Mouse (Mus musculus): ENCODE results near the gene Pga5. TPM values are rescaled to one million over a fixed set of nuclear protein-coding genes. Genes with fewer than 3 reads are reported as not detected.

Pga5 gene
- total and polyA plus RNA-seq, 3 experiments: not detected

DNA sequence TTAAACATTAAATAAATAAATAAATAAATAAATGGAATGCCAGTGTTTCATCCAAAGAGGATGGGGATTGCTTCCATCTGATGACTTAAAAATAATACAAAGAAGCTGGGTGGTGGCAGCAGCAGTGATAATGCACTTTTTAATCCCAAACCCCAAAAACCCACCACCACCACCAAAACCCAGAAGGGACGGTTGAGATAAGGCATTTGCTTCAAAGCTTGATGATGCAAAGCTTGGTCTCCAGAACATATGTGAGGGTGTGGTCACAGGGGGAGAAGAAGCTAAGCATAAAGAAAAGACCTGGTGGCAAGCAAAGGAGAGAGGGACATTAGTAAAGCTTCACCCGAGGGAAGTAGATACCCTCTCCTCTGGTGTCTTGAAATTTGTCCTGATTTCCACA lies 16.0 kb downstream of the Pga5 start:
- intact Hi-C loops (cut with DNase I): no loop called here
- Histone ChIP-seq H3K36me3 (ENCODE audit: control insufficient read depth, insufficient read depth, low read length) (no peaks in the 10 kb centered on the region), H3K4me3 (no peak overlapping the region), H3K9ac (ENCODE audit: low read depth, low read length) (no peak overlapping the region), H3K79me2 (replicated peaks; ENCODE audit: control insufficient read depth, insufficient read depth, low read length) (no peaks in the 10 kb centered on the region), H3K27ac (no peak overlapping the region), H3K27me3 (ENCODE audit: control insufficient read depth, insufficient read depth, low read length) (no peaks in the 10 kb centered on the region), H3K4me1 (ENCODE audit: control insufficient read depth, insufficient read depth, low read length) (no peaks in the 10 kb centered on the region)
- no peak for DNase-seq
- WGBS: 74% methylated on average over 2 of the region's 2 CpGs
- TF ChIP-seq CTCF (IDR thresholded peaks at IDR 0.05) (no peak), POLR2A (IDR thresholded peaks at IDR 0.05; ENCODE audit: insufficient read depth, low read depth, low read length) (no peak), EP300 (IDR thresholded peaks at IDR 0.05; ENCODE audit: insufficient read depth, low read depth, low read length) (no peak)

DNA sequence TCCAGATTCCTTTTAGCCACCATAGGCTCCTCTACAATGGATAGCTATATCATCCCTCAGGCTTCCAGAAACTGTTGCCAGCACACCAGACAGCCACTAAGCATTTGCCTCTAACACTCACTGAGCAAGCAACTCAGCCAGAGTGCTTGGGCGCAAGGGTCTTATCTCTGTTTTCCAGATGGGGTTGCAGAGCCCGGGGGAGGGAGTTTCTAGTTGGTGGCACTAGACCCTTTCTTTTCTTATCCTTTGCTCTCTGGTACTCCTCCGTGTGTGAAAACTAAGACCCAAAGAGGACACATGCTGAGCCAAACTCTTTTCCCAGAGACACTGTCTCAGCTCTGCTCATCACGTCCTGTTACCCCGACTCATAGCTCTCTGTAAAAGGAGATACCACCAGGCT lies 16.5 kb downstream of the Pga5 start:
- no peaks in the 10 kb centered on the region for H3K36me3 ChIP-seq (ENCODE audit: control insufficient read depth, insufficient read depth, low read length)
- H3K27ac ChIP-seq: no peak overlapping the region
- H3K79me2 ChIP-seq (replicated peaks; ENCODE audit: control insufficient read depth, insufficient read depth, low read length): no peaks in the 10 kb centered on the region
- 43% methylated on average over 5 of the region's 5 CpGs for WGBS
- DNase-seq: no peak
- no peaks in the 10 kb centered on the region for H3K4me1 ChIP-seq (ENCODE audit: control insufficient read depth, insufficient read depth, low read length)
- intact Hi-C loops (cut with DNase I): no loop called here
- no peaks in the 10 kb centered on the region for H3K27me3 ChIP-seq (ENCODE audit: control insufficient read depth, insufficient read depth, low read length)
- no peak overlapping the region for H3K4me3 ChIP-seq
- no peak overlapping the region for H3K9ac ChIP-seq (ENCODE audit: low read depth, low read length)
- no peak for TF ChIP-seq POLR2A (IDR thresholded peaks at IDR 0.05; ENCODE audit: insufficient read depth, low read depth, low read length)
- no peak for TF ChIP-seq EP300 (IDR thresholded peaks at IDR 0.05; ENCODE audit: insufficient read depth, low read depth, low read length)
- TF ChIP-seq CTCF (IDR thresholded peaks at IDR 0.05): no peak

DNA sequence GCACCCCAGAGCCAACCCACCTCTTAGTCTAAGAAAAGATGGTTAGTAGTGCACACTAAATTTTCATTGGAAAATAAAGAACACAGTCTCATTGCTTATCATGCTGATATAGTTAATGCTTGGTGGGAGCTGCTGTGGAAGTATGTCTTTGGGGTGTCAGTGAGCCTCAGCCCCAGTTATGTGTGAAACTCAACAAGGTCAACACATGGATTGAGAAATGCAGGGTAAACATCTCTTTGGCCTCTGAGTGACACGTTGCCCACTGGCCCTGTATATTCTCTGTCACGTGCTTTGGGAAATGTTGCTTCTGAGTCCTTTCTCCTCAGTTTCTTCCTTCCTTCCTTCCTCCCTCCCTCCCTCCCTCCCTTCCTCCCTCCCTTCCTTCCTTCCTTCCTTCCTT lies 19.5 kb downstream of the Pga5 start:
- Histone ChIP-seq H3K27ac (no peak overlapping the region), H3K9ac (ENCODE audit: low read depth, low read length) (no peak overlapping the region), H3K79me2 (replicated peaks; ENCODE audit: control insufficient read depth, insufficient read depth, low read length) (no peaks in the 10 kb centered on the region), H3K27me3 (ENCODE audit: control insufficient read depth, insufficient read depth, low read length) (no peaks in the 10 kb centered on the region), H3K4me1 (ENCODE audit: control insufficient read depth, insufficient read depth, low read length) (no peaks in the 10 kb centered on the region), H3K36me3 (ENCODE audit: control insufficient read depth, insufficient read depth, low read length) (no peaks in the 10 kb centered on the region), H3K4me3 (no peak overlapping the region)
- DNase-seq: no peak
- intact Hi-C loops (cut with DNase I): no loop called here
- TF ChIP-seq CTCF (IDR thresholded peaks at IDR 0.05): no peak
- no peak for TF ChIP-seq POLR2A (IDR thresholded peaks at IDR 0.05; ENCODE audit: insufficient read depth, low read depth, low read length)
- no peak for TF ChIP-seq EP300 (IDR thresholded peaks at IDR 0.05; ENCODE audit: insufficient read depth, low read depth, low read length)
- 60% methylated on average over 2 of the region's 2 CpGs for WGBS

DNA sequence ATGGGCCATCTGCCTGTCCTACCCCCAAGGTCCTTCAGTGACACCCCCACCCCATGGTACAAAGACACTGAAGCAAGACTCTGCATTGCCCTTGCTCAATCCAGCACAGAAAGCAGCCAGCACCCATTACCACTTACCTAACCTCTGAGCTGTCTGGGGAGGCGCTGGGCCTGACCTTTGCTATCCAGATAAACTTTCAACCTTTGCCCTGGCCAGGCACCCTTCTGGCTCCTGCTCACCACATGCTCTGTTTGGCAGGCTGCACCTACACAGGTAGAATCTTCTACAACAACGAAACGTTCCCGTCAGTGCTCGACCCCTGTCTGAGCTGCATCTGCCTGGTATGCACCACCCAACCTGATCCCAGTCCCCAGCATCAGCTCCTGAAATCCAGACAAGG lies 20.1 kb downstream of the Pga5 start:
- H3K9ac ChIP-seq (ENCODE audit: low read depth, low read length): no peak overlapping the region
- H3K36me3 ChIP-seq (ENCODE audit: control insufficient read depth, insufficient read depth, low read length): no peaks in the 10 kb centered on the region
- H3K4me3 ChIP-seq: no peak overlapping the region
- H3K79me2 ChIP-seq (replicated peaks; ENCODE audit: control insufficient read depth, insufficient read depth, low read length): no peaks in the 10 kb centered on the region
- intact Hi-C loops (cut with DNase I): no loop called here
- no peaks in the 10 kb centered on the region for H3K27me3 ChIP-seq (ENCODE audit: control insufficient read depth, insufficient read depth, low read length)
- no peak overlapping the region for H3K27ac ChIP-seq
- H3K4me1 ChIP-seq (ENCODE audit: control insufficient read depth, insufficient read depth, low read length): no peaks in the 10 kb centered on the region
- WGBS: 77% methylated on average over 5 of the region's 5 CpGs
- DNase-seq: no peak
- TF ChIP-seq CTCF (IDR thresholded peaks at IDR 0.05) (no peak), EP300 (IDR thresholded peaks at IDR 0.05; ENCODE audit: insufficient read depth, low read depth, low read length) (no peak), POLR2A (IDR thresholded peaks at IDR 0.05; ENCODE audit: insufficient read depth, low read depth, low read length) (no peak)

- H3K27me3 ChIP-seq (ENCODE audit: control insufficient read depth, insufficient read depth, low read length): no peaks in the 10 kb centered on the region
- no peak overlapping the region for H3K4me3 ChIP-seq
- no peak overlapping the region for H3K9ac ChIP-seq (ENCODE audit: low read depth, low read length)
- no peak for DNase-seq
- no peak for TF ChIP-seq EP300 (IDR thresholded peaks at IDR 0.05; ENCODE audit: insufficient read depth, low read depth, low read length)
- TF ChIP-seq POLR2A (IDR thresholded peaks at IDR 0.05; ENCODE audit: insufficient read depth, low read depth, low read length): no peak
- TF ChIP-seq CTCF (IDR thresholded peaks at IDR 0.05): no peak
- no peaks in the 10 kb centered on the region for H3K79me2 ChIP-seq (replicated peaks; ENCODE audit: control insufficient read depth, insufficient read depth, low read length)
- no peak overlapping the region for H3K27ac ChIP-seq
- WGBS: 50% methylated on average over 3 of the region's 3 CpGs
- no peaks in the 10 kb centered on the region for H3K4me1 ChIP-seq (ENCODE audit: control insufficient read depth, insufficient read depth, low read length)
- intact Hi-C loops (cut with DNase I): no loop called here
- H3K36me3 ChIP-seq (ENCODE audit: control insufficient read depth, insufficient read depth, low read length): no peaks in the 10 kb centered on the region
Observed at GRCm38 (mm10) chr19:10656058-10656457, 21.8 kb downstream of the Pga5 start.

- Histone ChIP-seq H3K4me3 (no peak overlapping the region), H3K36me3 (ENCODE audit: control insufficient read depth, insufficient read depth, low read length) (no peaks in the 10 kb centered on the region), H3K27me3 (ENCODE audit: control insufficient read depth, insufficient read depth, low read length) (no peaks in the 10 kb centered on the region), H3K27ac (no peak overlapping the region), H3K79me2 (replicated peaks; ENCODE audit: control insufficient read depth, insufficient read depth, low read length) (no peaks in the 10 kb centered on the region), H3K9ac (ENCODE audit: low read depth, low read length) (no peak overlapping the region), H3K4me1 (ENCODE audit: control insufficient read depth, insufficient read depth, low read length) (no peaks in the 10 kb centered on the region)
- WGBS: 65% methylated on average over 8 of the region's 8 CpGs
- no peak for DNase-seq
- intact Hi-C loops (cut with DNase I): no loop called here
- TF ChIP-seq POLR2A (IDR thresholded peaks at IDR 0.05; ENCODE audit: insufficient read depth, low read depth, low read length): no peak
- TF ChIP-seq EP300 (IDR thresholded peaks at IDR 0.05; ENCODE audit: insufficient read depth, low read depth, low read length): no peak
- TF ChIP-seq CTCF (IDR thresholded peaks at IDR 0.05): no peak
Observed at GRCm38 (mm10) chr19:10648156-10648555, 29.7 kb downstream of the Pga5 start.

Measured in heart, adult 2 months (tissue).